Mouse (Mus musculus) cerebellum, adult 2 months (tissue): ENCODE data around the gene Cds2. TPM values are rescaled to one million over a fixed set of nuclear protein-coding genes. Genes with fewer than 3 reads are reported as not detected.

ENCODE experiments used
- DNase-seq, 2 experiments: peaks; one replicate each; pipeline ENCODE4 v3.0.0; 2021
- H3K27ac ChIP-seq: fragments of 200-500 bp; 2 replicates; pipeline ENCODE4 v1.5.1; 2012; ENCODE audit warnings: low read length, control low read depth, inconsistent platforms; ENCODE audit not compliant: insufficient read depth
- H3K27me3 ChIP-seq: fragments of 200-500 bp; 2 replicates; pipeline ENCODE4 v1.6.1; 2012; ENCODE audit warnings: inconsistent platforms, mild to moderate bottlenecking, low read length, moderate library complexity; ENCODE audit not compliant: control insufficient read depth, insufficient read depth
- H3K4me1 ChIP-seq: fragments of 200-500 bp; 2 replicates; pipeline ENCODE4 v1.6.1; 2011; ENCODE audit warnings: low read length; ENCODE audit not compliant: control insufficient read depth, insufficient read depth
- H3K4me3 ChIP-seq: fragments of 200-500 bp; replicated peaks from 2 replicates; pipeline ENCODE3; 2011; ENCODE audit warnings: mild to moderate bottlenecking, low read depth, low read length, control low read depth; ENCODE audit not compliant: insufficient read depth
- CTCF ChIP-seq: fragments of 200-500 bp; IDR thresholded peaks from 2 replicates; pipeline ENCODE4 v1.5.1; 2011; ENCODE audit warnings: low read depth, mild to moderate bottlenecking, control low read depth, low read length, moderate library complexity, borderline replicate concordance; ENCODE audit not compliant: insufficient read depth
- POLR2A ChIP-seq: fragments of 200-500 bp; IDR thresholded peaks from 2 replicates; pipeline ENCODE4 v1.6.1; 2011; ENCODE audit warnings: low read length, control low read depth, borderline replicate concordance; ENCODE audit not compliant: insufficient read depth
- WGBS: fragments of 180-500 bp; shearing (Covaris S2); methylation state at CpG from one replicate; pipeline ENCODE4 v1.1.7; 2018; 5-methylcytosine and 5-hydroxymethylcytosine counted together
- polyA plus RNA-seq: library from polyadenylated mRNA; depleted of rRNA; stranded (reverse); fragments of >200 nt; gene quantifications from 2 replicates; pipeline ENCODE4 v1.2.3, GENCODE M21; 2012; rRNA removed

Gene Cds2
- polyA plus RNA-seq, 1 experiment = 152 TPM

DNA sequence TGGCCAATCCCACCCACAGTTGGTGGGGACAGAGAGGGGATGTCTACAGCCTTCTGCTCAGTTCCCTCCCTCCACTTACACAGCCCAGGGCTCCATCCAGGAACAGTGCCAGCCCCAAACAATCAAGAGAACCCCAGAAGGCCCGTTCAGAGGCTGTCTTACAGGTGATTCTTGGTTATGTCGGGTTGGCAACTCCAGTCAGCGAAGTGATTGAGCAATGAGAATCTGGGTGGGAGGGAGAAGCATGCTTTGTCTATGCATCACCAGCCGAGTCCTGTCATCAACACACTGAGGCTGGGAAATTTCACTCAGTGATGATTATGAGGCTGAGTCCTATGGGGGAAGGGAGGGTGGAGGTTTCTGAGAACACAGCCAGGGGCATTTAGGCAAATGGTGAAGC lies 60.6 kb downstream of the Cds2 start:
- Histone ChIP-seq H3K4me1 (no peaks in the 10 kb centered on the region), H3K27ac (no peak overlapping the region), H3K4me3 (no peak overlapping the region), H3K27me3 (no peaks in the 10 kb centered on the region)
- TF ChIP-seq POLR2A (no peak), CTCF (no peak)
- no peak for DNase-seq
- WGBS = 40% methylated on average over 4 of the region's 4 CpGs

DNA sequence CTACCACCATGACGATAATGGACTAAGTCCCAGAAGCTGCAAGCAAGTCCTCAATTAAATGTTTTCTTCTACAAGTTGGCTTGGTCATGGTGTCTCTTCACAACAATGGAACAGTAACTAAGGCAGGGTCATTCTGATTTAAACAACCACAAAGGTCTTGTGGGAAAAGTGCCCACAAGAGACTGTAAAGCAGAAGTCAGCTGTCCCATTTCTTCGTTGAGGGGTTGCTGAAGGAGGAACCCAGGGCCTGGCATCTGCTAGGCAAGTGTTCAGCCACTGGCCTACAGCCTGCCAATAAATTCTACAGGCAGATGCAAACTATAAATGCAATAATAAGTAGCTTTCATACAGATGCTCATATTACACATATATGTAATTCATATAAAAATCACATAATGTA lies 74.3 kb downstream of the Cds2 start:
- WGBS = 60% methylated on average over 2 of the region's 2 CpGs
- no peaks in the 10 kb centered on the region for H3K4me1 ChIP-seq
- no peak for TF ChIP-seq POLR2A
- no peak for TF ChIP-seq CTCF
- no peak overlapping the region for H3K4me3 ChIP-seq
- H3K27me3 ChIP-seq = no peaks in the 10 kb centered on the region
- DNase-seq = no peak
- H3K27ac ChIP-seq = no peak overlapping the region

DNA sequence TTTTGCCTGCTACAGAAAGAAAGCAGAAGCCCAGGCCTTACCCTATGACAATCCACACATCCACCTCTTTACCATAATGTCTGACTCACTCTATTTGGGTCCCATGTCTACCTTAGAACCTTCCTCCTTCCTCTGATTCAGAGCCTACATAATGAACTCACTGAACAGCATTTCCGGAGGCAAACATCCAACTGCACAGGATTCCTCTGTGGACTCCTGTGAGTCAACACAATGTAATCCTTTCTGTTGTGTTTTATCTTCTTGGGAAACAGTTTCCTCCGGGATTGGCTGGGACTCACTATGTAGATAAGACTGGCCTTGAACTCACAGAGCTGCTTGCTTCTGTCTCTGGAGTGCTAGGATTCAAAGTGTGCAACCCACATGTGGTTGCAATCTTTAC lies 77.4 kb downstream of the Cds2 start:
- TF ChIP-seq CTCF (no peak), POLR2A (no peak)
- H3K4me3 ChIP-seq = no peak overlapping the region
- WGBS = 87% methylated on average over 2 of the region's 2 CpGs
- H3K4me1 ChIP-seq = no peaks in the 10 kb centered on the region
- no peak overlapping the region for H3K27ac ChIP-seq
- no peak for DNase-seq
- H3K27me3 ChIP-seq = no peaks in the 10 kb centered on the region

- Histone ChIP-seq H3K27me3 (no peaks in the 10 kb centered on the region), H3K4me1 (no peaks in the 10 kb centered on the region), H3K4me3 (no peak overlapping the region), H3K27ac (no peak overlapping the region)
- TF ChIP-seq POLR2A (no peak), CTCF (no peak)
- no peak for DNase-seq
- 93% methylated on average over 3 of the region's 3 CpGs for WGBS
Observed at GRCm38 (mm10) chr2:132341293-132341692, 78.3 kb downstream of the Cds2 start.

DNA sequence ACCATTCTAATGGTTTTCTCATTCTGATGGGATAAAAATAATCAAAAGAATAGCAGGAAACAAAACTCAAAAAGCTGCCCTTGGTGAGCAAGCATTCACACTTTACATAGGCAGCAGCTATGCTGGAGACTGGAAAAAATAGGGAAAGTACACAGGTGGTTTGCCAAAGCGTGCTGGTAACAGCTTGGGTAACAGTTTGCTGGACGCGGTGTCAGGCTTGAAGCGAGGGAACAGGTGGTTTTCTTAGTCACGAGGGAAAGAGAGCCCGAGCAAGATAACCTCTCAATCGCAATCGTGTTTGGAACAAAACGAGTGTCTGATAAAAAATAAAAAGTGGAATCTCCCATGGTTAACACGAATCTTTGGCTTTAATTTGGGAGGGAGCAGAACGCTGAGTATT lies 80.9 kb downstream of the Cds2 start:
- Histone ChIP-seq H3K4me1 (no peaks in the 10 kb centered on the region), H3K4me3 (no peak overlapping the region), H3K27me3 (no peaks in the 10 kb centered on the region), H3K27ac (no peak overlapping the region)
- WGBS = 41% methylated on average over 11 of the region's 11 CpGs
- peak; percentile 13 to 17 for DNase-seq
- TF ChIP-seq CTCF (no peak), POLR2A (no peak)

Other genes starting within 250 kb of the Cds2 start
- gene Rassf2, start 232.9 kb upstream of the Cds2 start, polyA plus RNA-seq = 35.8 and 44.7 TPM in 2 replicates
- 68.6 and 76.9 TPM in 2 replicates for gene Slc23a2, start 118.0 kb upstream of the Cds2 start, polyA plus RNA-seq
- gene Tmem230, start 15.3 kb upstream of the Cds2 start, polyA plus RNA-seq = 81.9 and 93.6 TPM in 2 replicates
- 69.3 and 73.1 TPM in 2 replicates for gene Pcna, start 9.8 kb upstream of the Cds2 start, polyA plus RNA-seq
- 0.27 and 0.28 TPM in 2 replicates for gene Prokr2, start 122.3 kb downstream of the Cds2 start, polyA plus RNA-seq